Mouse (Mus musculus) testis, adult 2 months (tissue): ENCODE data around the gene Gpr68.

ENCODE experiments used
- CTCF ChIP-seq: fragments of 200-500 bp; IDR thresholded peaks from 2 replicates; pipeline ENCODE4 v1.5.1; 2012; ENCODE audit warnings: low read depth, mild to moderate bottlenecking, inconsistent platforms, low read length, moderate library complexity; ENCODE audit not compliant: control insufficient read depth, insufficient read depth, insufficient replicate concordance
- POLR2A ChIP-seq: fragments of 200-500 bp; IDR thresholded peaks from 2 replicates; pipeline ENCODE4 v1.6.1; 2012; ENCODE audit warnings: low read depth, mild to moderate bottlenecking, inconsistent platforms, low read length, moderate library complexity; ENCODE audit not compliant: control insufficient read depth

DNA sequence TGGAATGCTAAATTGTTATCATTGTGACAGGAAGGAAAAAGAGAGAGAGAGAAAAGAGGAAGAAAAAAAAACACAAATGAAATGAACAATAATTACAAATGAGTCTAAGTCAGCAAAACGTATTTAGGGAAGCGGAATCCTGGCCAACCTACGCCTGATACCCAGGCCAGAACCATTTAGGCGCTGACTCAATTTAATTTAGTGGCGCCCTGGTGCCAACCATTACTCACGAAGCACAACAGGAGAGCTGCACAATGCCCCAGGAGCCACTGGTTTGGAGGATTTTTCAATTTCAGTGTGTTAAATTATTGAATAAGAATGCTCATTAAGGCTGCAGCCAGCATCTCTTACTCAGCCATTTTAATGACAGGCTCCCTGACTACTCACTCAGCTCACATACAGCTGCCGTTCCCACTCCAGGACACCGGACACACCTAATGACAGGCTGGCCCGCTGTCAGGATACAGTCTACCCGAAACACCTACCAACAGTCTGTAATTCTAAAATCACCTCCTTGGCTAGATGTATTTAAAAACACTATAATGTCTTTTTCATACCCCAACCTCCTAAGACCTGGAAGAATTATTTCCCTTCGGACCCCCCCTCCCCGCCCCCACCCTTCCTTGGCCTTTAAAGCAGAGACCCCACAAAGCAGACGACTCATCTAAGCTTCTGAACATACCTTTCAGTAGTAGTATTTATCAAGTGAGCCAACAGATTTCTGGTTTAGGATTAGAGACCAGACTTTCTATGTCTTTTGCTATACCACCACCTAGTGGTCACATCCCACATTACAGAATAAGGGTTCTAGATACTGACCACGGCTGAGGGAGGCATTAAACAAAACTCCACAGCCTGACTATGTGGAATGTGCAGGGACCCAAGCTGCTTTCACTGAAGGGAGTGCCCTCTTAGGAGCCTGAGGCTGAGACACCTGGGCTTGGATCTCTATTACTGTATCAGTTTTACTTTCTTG lies 17.9 kb upstream of the Gpr68 start:
- TF ChIP-seq CTCF: 0 out of 2 replicates have a peak, but pooled peaks have one; percentile 28
- no peak for TF ChIP-seq POLR2A
